Mouse (Mus musculus): ENCODE data around the gene Rbm4.
A peak's percentile ranks its signal among the peaks of the same experiment; 100 is the strongest.
"Not testable (repeated sequence)": the region's sequence is repeated elsewhere in the genome, so short reads cannot be mapped to it uniquely, and the experiment has no call there.

Rbm4 gene

GRCm38 (mm10) chr19:4793831-4794422 lies at the start of gene Rbm4:
TSS of gene Rbm4 (minus strand) at chr19:4793901.
- peak; percentile 98 for DNase-seq

GRCm38 (mm10) chr19:4842611-4843010 lies 48.9 kb upstream of the Rbm4 start:
- DNase-seq = no peak

- DNase-seq = no peak
Measured at GRCm38 (mm10) chr19:4840848-4841247, 47.1 kb upstream of the Rbm4 start.

GRCm38 (mm10) chr19:4839149-4839548 lies 45.4 kb upstream of the Rbm4 start, which contains the start of the genes Ccs and Ccdc87:
TSS of gene Ccs (minus strand) at chr19:4839332.
TSS of gene Ccdc87 (plus strand) at chr19:4839366.
- peak; percentile 98 for DNase-seq

GRCm38 (mm10) chr19:4838526-4839140 lies 44.9 kb upstream of the Rbm4 start:
- DNase-seq = no peak

- DNase-seq = no peak
Measured at GRCm38 (mm10) chr19:4837049-4837448, 43.3 kb upstream of the Rbm4 start.

DNA sequence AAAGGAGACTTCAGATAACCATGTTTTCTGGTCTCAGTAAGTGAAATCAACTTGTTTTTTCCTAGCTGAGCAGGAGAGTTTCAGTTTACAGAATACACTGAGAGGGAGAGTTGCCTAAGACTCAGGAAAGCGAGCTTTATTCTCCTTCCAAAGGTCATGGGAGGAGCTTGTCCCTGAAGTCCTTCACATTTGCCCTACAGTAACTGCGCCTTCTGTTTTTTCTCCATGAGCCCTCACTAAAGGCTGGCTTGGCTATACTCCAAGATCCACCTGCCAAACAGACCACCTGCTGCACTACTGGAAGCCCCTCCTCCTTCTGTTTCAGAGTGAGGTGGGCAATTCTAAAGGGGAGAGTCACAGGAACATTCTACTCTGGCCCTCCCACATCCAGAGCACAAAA lies 42.4 kb upstream of the Rbm4 start:
- no peak for DNase-seq

GRCm38 (mm10) chr19:4833977-4834376 lies 40.3 kb upstream of the Rbm4 start:
- DNase-seq = no peak

DNA sequence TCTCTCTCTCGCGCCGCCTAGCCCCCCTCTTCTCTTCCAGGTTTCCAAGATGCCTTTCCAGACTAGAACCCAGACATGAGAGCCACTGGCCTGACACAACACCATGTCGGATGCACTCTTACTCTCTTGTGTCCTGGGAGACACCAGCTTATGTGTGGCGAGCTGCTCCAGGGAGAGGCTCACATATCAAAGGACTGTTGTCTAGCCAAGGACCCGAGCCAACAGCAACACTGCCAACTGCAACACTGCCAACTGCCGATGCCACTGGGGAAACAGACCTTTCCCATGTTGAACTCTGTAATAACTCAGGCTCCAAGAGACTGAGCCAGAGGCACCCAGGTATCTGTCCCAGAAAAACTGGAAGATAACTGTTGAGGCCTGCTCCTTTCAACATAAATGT lies 35.5 kb upstream of the Rbm4 start:
- DNase-seq = no peak

- no peak for DNase-seq
Measured at GRCm38 (mm10) chr19:4828444-4829114, 34.9 kb upstream of the Rbm4 start.

- DNase-seq = peak; percentile 73
Measured at GRCm38 (mm10) chr19:4820678-4821303, 27.1 kb upstream of the Rbm4 start.

DNA sequence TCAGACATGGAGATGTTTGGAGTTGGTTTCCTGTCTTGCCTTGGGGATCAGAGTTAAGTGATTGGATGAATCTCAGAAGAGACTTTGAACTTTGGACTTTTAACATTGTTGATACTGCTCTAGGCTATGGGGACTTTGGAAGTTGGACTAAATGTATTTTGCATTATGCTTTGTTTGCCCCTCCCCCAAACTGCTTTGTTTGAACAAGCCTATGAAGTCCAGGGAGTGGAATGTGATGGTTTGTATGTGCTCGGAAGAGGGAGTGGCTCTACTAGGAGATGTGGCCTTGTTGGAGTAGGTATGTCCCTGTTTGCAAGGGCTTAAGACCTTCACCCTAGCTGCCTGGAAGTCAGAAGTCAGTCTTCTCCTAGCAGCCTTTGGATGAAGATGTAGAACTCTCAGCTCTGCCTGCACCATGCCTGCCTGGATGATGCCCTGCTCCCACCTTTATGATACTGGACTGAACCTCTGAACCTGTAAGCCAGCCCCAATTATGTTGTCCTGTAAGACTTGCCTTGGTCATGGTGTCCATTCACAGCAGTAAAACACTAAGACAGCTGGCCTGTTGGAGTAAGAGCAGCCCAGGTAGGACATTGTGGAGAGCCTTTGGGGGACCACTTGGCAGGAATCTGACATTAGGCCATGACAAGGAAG lies 23.6 kb upstream of the Rbm4 start:
- no peak for DNase-seq

GRCm38 (mm10) chr19:4813015-4813414 lies 19.3 kb upstream of the Rbm4 start:
- DNase-seq = no peak

GRCm38 (mm10) chr19:4812334-4812949 lies 18.7 kb upstream of the Rbm4 start:
- not testable (repeated sequence) for DNase-seq

DNA sequence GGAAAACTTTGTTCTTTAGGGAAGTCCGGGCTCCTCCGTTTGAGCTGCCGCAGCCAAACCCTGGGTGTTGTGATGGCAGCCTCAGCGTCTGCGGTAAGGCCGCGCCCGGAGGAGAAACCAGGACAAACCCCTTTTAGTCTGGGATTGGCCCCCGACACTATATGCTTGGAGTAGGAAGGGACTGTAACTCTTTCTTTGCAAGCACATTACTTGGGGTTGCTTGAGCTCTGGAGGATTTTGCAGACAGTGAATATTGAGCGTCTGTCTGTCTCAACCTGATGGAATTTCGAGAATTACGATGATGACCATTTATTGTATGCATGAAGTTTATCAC lies 18.2 kb upstream of the Rbm4 start:
- no peak for DNase-seq

- DNase-seq = peak; percentile 97
Measured at GRCm38 (mm10) chr19:4811063-4811908, 17.6 kb upstream of the Rbm4 start, which contains the start of the genes Gm21992 and Rbm14. TSS of gene Gm21992 (minus strand) at chr19:4811612. TSS of gene Rbm14 (minus strand) at chr19:4811634.

DNA sequence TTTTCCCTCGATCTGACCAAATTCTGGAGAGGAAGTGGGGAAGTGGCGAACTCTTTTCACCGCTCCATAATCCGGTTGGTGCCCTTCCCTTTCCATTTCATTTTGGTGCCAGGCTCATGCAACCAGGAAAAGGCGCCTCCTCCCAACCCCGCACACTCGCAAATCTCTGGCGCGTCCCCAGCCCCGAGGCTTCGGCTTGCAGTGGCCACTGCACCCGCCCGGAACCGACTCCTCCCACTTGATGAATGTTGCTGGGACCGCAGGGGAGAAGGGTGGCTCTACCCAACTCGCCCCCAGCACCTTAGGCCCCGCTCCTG lies 17.0 kb upstream of the Rbm4 start:
- DNase-seq = no peak

DNA sequence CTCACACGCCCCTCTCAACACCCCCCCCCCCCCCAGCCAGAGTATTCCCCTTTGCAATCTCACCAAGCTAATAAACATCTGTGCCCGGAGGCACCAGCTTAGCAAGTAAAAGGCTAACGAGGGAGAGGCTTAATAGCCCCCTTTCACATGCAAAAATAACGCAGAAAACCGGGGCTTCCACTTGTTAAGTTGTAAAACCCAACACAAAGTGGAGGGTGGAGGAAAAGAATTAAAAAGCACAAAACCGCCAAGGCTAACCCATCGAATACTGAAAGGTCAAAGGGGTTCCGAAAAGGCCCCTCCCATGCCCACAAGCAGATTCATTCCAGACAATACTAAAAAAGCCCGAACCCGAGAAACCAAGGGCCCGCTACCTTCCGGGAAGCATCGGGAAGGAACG lies 16.6 kb upstream of the Rbm4 start:
- DNase-seq = no peak

DNA sequence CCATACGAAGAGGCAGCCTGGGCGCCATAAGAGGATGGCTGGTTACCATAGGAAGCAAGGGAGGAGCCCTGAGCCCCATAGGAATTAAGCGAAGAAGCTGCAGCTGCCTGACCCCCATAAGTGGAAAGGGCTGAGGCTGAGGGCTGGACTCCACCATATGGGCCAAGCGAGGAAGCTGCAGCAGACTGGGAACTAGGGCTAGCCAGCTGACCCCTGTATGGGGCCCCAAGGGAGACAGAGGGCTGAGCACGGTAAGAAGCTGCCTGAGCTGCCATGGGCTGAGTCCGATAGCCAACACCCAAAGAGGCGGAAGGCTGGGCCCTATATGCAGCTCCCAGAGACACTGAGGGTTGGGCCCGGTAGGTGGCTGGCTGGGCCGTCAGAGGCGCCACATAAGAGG lies 9.6 kb upstream of the Rbm4 start:
- no peak for DNase-seq

GRCm38 (mm10) chr19:4802691-4803091 lies 9.0 kb upstream of the Rbm4 start:
- no peak for DNase-seq

GRCm38 (mm10) chr19:4799083-4799482 lies 5.4 kb upstream of the Rbm4 start:
- DNase-seq = no peak

DNA sequence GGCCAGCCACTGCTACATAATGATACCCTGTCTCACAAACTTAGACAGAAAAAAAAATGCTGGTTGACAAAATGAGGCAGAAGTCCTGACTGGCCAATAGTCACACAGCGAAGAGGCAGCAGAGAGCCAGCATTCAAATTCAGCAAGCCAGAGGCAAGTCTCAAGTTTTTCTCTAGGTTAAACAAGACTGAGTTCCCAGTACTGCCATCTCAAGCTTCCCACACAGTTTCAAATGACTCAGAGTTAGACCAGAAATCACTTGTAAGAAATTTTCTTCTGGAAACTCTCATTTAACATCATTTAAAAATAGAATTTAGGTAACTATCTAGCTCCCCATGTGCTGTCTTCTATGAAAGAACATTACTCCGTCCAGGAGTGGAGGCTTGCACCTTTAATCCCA lies 4.1 kb upstream of the Rbm4 start:
- DNase-seq = no peak

All from lung, postnatal 14 days (tissue).